Mouse (Mus musculus) T-helper 2 cell (primary cell): Measurements from ENCODE around the gene Src.
"Not testable (repeated sequence)": the region's sequence is repeated elsewhere in the genome, so short reads cannot be mapped to it uniquely, and the experiment has no call there.

Experiments
- in situ Hi-C: fragments of 300-600 bp; cut with MboI, MseI; formaldehyde crosslinking; loops from one replicate; pipeline ENCODE4 v1.15.1; 2025; ENCODE audit warnings: high pct_unique_total_duplicates

The Src gene

DNA sequence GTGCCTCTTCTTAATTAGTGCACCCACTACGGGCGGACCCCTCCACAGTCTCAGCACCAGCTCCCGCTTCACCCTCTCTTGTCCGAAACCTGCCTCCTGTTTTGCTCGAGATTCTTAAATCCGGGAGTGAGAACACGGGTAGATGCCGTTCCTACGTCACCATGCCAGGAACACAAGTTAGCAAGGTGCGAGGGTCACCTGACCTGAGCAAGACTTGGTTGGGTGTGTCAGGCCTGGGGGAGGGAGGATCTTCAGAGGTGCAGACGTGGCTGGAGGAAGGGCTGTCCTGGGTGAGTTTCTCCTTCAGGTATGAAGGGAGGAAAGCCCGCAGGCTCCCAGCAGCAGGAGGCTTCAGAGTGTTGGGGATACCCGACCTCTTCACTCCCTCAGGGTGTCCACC is at the start of gene Src:
Gene Src, plus strand, starts transcription at position 239 of the 400 bp plus-strand sequence.
- in situ Hi-C loops, result no loop called here

DNA sequence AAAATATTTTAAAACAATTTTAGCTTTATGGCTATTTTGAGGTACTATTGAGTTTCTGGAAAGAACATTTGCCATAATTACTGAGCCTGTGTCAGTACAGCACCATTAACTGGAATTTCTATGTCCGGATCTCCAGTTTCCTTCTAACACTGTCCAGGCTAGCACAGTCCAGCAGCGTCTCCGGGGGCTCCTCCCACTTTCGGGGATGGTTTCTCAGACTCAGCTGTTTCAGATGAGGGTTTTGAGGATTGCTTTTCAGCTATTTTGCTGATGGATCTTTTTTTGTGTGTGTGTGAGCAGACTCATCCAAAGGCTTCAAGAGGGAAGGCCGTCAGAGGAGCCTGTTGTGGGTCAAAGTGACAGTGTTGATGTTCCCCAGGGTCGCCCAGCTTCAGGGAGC is 46.5 kb upstream of the Src start:
- in situ Hi-C loops, result no loop called here

DNA sequence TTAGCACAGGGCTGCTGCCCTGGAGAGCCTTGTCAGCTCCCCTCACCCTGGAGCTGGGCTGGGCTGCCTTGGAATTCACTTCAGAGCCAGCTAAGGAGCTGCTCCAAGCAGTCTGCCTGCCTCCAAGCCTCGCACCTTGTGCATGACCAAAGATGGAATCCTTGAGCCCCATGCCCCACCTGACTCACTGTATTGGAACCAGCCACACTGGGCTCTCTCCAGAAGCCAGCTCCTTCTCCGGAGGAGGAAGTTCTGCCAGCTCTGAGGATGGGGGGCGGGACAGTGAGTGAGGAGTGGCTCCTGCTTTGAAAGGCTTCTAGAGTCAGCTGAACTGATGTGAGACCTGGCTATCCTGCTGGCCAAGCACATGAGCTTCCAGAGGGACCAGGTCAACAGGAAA is 44.6 kb upstream of the Src start:
- in situ Hi-C loops, result no loop called here

DNA sequence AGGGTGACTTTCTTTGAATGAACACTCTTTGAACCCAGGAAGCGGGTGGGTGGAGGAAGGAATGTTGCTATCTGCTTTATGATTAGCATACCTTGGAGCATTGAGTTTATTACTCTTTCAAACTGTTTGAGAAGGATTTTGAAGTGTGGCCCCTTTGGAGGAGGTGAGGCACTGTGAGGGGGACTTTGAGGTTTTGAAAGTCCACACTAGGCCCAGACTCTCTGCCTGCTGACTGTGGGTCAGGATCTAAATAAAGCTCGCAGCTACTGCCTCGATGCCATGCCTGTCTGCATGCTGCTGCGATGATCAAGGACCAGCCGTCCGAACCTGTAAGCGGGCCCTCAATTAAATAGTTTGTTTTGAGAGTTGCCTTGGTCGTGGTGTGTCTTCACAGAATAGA is 43.2 kb upstream of the Src start:
- in situ Hi-C loops, result no loop called here

DNA sequence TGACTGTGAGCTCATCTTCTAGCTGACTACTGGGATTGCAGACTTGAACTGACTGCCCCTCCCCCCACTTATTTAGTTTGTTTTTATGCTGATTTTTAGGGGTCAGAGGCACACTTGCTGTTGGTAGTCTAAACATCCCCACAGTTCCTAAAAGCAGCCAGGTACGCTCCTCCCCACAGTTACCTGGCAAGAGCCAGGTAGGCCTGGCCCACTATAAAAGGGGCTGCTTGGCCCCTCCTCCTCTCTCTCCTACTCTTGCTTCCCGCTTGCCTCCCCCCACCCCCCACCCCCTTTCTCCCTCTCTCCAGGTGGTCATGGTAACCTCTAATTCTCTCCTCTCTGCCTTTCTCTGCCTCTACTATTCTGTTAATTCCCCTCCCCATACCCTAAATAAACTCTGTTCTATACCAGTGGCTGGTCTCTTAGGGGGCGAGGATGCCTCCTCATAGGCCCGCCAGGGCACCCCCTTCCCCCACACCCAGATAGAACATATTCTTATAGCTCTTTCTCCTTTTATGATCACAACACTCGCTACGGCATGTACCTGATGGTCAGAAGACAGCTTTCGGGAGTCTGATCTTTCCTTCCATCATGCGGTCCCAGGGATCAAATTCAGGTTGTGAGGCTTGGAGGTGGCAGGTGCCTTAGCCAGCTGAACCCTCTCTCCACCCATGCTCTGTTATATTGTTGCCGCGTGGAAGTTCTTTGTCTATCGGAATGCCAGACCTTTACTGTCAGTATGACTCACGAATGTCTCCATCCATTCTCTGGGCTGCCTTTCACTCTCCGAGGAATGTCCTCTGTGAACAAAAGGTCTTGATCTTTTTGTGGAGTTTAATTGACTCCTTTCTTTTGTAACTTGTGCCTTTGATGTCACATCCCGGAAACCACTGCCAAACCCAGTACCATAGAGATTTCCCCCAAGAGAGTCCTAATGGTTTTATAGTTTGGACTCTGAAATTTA is 42.2 kb upstream of the Src start:
- in situ Hi-C loops, result no loop called here

DNA sequence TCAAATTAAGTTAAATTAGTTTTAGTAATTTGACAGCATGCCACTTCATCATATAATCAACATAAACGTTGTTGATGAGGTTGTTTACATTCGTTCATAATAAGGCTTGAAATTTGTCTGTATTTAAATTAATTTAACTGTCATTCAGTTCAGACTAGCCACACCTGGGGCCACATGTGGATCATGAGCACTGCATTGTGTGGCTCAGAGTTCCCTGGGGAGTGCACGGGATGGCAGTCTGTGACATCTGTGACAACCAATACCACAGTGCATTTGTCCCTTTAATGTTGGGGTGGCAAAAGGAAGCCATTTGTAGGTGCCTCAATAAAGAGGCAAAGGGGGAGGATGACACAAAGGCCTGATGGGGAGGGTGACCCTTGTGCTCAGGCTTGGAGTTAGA is 41.2 kb upstream of the Src start:
- in situ Hi-C loops, result no loop called here

DNA sequence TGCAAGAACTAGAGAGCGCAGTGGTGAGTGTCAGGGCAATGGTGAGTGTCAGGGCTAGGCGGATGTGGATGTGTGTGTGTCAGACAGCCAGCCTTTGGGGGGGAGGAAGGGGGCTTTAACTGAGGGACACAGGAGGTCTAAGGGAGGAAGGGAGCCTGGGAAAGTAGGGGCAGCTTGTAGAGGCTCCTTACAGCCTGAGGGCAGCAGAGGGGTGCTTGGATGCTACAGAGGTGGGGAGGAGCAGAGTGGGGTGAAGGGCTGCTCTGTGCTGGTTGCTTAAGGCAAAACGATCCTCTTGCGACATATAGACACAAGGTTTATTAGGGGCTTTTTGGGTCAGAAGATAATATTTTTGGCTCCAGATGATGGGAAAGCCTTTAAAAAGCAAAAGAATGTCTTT is 33.4 kb upstream of the Src start:
- in situ Hi-C loops, result no loop called here

DNA sequence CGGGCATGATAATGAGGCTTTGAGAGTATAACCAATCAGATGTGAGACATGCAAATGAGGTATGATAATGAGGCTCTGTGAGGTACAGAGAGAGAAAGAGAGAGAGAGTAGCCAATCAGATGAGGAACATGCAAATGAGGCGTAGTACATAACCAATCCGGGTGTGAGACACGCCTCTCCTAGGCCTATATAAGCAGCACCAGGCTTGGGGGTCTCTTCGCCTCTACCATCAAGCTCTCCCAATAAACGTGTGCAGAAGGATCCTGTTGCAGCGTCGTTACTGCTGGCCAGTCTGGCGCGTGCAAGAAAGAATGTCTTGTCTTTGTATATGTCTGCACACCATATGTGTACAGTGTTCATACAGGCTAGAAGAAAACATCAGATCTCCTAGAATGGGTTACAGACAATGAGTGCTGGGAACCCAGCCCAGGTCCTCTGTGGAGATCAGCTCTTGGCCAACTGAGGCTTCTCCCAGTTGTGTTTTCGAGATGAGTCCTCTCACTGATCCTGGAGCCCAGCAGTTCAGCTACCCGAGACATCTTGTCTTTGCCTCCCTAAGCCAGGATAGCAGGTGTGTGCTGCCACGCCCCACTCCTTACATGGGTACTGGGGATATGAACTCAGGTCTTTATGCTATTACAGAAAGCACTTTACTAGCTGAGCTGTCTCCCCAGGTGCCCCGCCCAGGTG is 29.2 kb upstream of the Src start:
- in situ Hi-C loops, result not testable (repeated sequence)

DNA sequence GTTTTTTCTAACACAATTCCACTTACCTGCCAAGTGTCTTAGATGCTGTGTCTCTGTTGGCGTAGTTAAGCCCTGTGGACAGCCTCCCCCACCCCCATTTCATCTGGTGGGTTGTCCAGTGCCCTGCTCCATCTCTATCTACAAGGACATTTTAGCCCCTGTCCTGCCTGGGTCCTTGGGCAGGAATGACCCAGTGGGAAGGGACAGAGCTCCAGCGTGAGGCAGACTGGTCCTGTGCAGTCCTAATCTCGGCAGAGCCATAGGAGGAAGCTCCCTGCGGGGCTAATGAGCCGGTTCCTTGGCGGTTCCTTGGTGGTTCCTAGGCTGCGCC is 28.7 kb upstream of the Src start:
- in situ Hi-C loops, result no loop called here

DNA sequence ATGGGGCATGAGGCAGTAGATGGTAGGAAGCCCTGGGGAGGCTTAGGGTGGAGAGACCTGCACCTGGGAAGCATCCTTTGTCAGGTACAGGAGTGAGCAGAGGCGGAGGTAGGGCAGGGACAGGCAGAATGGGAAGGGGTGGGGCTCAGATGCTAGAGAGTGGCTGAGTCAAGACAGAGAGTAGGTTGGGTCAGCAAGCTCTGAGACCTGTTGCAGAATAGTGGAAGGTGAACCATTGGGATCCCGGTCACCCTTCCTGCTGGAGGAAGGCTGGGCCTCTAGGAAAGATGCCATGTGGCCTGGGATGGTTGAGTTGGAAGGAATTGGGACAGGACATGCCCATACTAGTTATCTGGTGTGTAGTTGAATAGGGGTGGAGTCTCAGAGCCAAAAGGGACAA is 25.9 kb upstream of the Src start:
- in situ Hi-C loops, result no loop called here

DNA sequence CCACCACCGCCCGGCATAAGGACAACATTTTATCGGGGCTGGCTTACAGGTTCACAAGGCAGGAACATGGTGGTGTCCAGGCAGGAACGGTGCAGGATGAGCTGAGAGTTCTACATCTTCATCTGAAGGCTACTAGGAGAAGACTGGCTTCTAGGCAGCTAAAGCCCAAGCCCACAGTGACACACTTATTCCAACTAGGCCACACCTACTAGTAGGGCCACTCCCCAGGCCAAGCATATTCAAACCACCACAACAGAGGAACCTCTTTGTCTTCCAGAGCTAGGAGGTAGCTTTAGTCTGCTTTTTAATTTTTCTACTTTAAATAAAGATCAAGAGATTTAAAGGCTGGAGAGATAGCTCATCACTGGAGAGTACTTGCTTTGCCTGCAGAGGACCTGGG is 24.7 kb upstream of the Src start:
- in situ Hi-C loops, result no loop called here

DNA sequence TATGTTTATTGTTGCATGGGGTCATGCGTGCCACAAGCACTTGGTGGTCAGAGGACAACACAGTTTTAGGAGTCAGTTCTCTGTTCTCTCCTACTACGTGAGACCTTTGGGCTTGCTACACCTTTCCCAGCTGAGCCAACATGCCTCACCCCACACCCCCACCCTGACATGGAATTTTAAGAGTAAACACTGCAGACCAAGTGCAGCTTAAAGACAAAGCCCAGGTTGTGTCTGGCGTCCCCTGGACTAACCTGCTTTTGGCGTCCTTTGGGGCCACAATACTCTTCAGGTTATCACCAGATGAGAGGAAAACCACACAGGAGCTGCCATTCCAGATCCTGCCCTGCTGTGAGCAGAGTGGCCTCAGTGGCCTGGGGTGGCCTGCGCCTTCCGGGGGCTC is 23.4 kb upstream of the Src start:
- in situ Hi-C loops, result no loop called here

DNA sequence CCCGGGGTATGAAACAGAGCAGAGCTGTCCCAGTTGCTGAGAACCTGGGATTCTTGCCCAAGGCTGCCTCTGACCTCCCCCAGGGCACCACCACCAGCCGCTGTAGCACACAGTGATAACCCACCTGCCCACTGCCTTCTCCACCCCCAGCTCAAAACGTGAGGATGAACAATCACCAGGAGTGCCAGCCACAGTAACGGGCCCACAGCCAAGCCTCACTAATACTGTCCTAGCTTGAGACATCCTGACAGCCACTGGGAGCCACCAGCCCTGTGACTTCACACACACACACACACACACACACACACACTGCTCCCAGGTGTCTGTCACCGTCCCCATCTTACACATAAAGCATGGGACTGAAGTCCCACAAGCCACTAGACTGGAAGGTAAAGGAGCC is 22.9 kb upstream of the Src start:
- in situ Hi-C loops, result no loop called here

DNA sequence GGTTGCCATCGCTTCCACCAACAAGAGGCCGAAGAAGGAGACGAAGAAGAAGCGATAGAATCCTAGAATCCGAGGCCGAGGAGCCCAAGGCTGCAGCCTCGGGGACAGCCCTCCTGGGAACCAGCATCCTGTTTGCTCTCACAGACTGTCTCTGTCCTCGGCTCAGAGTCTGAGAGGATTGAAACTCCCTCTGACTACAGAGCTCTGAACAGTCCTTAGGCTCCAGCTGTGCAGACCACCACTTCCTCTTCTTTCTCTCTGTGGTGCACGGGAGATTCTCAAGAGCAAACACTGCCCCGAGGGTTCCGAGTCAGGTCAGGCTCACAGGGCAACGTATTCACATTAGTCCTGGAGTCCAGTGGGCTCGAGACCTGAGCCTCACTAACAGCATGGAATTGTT is 22.3 kb upstream of the Src start:
- in situ Hi-C loops, result no loop called here

DNA sequence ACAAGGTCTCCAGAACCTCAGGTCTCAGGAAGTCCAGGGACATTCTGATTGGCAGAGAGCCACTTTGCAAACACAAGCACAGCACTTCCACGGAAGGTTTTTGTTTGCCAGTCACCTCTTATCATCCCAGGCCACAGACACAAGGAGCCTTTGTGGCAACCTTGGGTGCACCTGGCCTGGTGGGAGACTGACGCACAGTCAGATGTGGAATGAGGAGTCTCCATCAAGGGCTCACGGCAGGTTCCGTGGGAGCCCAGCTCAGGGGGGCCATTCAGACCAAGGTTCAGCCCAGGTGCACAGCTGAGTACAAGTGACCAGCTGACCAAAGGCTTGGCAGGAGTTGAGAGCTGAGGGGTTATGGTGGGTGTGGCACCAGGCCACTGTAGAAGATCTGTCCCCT is 20.9 kb upstream of the Src start:
- in situ Hi-C loops, result no loop called here

DNA sequence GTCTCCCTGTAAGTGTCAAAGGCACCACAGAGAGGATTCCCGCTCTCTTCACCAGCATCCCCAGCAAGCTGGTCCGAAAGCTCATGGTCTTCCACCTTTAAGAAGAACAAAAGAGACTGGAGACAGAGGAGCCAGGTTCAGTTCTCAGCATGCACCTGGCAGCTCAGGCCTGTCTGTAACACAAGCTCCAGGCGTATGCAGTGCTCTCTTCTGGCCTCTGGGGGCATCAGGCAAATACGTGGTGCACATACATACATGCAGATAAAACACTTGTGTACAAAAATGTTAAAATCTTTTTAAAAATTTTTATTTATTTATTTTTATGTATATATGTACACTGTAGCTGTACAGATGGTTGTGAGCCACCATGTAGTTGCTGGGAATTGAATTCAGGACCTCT is 19.7 kb upstream of the Src start:
- in situ Hi-C loops, result no loop called here

DNA sequence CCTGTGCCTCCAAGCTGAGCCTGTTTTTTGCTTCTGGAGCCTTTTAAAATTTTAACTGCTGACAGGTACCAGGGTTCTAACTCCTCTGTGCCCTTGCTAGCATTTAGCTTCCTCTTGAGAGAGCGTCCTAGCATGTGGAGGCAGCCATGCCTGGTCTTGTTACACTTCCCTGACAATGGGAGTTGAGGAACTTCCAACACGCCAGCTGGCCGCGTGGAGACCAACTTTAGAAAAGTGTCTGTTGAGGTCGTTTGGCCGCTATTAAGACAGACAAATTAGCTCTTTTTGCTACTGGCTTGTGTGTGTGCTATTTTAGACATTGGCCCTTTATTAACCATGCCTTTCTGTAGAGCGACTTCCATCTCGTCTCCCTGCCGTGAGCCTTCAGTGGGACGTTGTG is 18.4 kb upstream of the Src start:
- in situ Hi-C loops, result no loop called here

DNA sequence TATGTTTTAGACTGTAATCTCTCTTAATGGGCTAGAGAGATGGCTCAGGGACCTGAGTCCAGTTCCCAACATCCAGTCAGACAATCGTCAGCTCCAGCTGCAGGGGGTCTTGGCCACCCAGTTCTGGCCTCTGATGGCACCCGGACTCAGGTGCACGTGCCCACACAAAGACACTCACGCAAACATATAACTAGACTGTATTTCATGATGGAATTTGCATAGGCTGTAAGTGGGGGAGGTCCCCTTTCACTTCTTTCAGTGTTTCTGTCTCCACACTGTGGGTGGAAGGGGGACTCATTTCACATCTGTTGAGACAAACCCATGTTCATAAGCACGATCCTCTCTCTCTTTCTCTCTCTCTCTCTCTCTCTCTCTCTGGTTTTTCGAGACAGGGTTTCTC is 17.8 kb upstream of the Src start:
- in situ Hi-C loops, result no loop called here

DNA sequence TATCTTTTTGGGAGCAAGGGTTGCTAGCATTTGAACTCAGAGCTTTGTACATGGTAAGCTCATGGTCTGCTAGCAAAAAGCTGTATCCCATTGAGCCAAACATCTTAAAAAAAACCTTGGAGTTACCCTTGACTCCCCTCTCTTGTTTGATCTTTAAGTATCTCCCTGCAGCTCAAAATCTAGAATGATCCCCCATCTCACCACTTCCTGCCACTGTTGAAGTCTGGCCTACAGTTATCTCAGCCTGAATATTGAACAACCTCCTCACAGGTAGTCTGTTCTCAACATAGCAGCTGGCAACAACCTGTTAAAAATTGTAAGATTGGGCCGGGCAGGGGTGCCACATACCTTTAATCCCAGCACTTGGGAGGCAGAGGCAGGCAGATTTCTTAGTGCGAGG is 17.0 kb upstream of the Src start:
- in situ Hi-C loops, result no loop called here

DNA sequence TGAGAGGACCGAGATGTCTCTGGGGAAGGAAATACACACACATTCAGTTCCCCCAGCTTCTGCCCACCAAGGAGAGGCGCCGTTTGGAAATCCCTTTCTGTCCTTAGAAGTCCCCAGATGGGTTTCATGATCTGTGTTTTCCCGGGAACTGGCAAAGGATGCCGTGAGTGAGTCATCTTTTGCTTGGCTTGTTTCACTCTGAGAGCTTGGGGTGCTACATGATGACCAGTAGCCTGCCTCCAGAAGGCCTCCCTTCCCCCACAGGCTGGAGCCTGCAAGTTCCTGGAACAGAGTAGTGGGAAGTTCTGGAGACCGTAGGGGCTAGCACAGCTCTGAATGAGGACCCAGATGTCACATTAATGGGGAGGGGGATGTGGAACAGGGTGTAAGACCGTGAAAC is 10.6 kb upstream of the Src start:
- in situ Hi-C loops, result no loop called here

DNA sequence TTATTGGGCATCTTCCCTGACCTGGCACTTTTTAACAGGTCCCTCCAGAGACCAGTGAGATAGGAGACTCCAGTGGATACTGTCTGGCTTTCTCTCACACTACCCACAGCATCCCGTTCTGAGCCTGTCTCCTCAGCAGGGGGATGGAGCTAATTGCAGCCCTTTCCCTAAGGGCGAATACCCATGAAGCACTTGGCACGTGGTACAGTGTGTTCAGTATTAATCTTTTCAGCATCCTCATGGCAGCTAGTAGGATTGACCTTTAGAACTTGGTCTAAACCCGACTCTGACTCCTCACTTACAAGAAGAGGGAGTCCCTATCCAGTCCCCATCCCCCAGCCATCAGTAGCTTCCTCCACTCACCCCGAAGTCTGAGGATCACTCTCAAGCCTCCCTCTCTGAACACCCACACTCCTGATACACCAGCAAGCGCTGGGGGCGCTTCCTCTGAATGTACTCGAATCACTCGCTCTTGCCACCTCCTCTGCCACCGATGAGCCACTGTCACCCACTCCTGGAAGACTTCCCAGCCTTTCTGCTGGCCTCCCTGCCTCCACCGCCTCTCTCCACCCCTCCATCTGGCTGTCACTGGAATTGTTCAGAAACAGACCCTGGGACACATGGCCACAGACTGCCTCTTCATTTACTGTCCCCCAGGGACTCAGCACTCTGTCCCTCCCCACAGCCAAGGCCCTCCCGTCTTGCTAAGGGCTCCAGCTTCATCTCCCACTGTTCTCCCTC is 8.3 kb upstream of the Src start:
- in situ Hi-C loops, result no loop called here

DNA sequence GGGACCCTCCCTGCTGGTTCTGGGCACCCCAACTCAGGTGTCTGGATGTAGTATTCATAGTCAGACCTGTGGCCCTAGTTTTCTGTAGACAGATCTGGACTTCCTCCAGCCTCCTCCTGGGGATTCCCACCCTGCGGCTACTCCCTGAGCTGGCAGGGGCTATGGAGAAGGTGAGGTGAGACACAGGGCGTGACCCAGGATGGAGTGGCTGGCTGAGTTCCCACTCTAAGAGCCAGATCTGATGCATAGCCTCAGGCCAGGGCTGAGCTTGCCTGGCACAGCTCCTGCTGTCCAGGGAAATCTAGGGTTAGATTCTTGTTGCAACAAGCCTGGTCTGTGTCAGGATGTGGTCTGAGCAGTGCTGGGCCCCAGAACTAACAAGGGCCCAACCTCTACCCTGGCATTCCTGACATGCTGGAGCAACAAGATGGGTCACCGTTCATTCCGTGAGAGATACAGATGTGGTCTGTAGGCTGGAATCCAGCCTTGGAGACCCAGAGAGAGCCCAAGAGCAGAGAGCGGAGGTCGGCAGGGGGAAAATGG is 7.0 kb upstream of the Src start:
- in situ Hi-C loops, result no loop called here
